Mouse (Mus musculus) adrenal gland, postnatal 25 days (tissue): ENCODE measurements around the gene Col4a2. TPM values are rescaled to one million over a fixed set of nuclear protein-coding genes. Genes with fewer than 3 reads are reported as not detected.

ENCODE experiments used
- DNase-seq: peaks from one replicate; pipeline ENCODE4 v3.0.0; 2021; ENCODE audit warnings: mixed read lengths
- total RNA-seq: library from RNA; stranded (reverse); gene quantifications from 2 replicates; pipeline ENCODE4 v1.2.3, GENCODE M21; 2021

Col4a2 gene
- total RNA-seq, 1 experiment from 2014 or later = 214 TPM

DNA sequence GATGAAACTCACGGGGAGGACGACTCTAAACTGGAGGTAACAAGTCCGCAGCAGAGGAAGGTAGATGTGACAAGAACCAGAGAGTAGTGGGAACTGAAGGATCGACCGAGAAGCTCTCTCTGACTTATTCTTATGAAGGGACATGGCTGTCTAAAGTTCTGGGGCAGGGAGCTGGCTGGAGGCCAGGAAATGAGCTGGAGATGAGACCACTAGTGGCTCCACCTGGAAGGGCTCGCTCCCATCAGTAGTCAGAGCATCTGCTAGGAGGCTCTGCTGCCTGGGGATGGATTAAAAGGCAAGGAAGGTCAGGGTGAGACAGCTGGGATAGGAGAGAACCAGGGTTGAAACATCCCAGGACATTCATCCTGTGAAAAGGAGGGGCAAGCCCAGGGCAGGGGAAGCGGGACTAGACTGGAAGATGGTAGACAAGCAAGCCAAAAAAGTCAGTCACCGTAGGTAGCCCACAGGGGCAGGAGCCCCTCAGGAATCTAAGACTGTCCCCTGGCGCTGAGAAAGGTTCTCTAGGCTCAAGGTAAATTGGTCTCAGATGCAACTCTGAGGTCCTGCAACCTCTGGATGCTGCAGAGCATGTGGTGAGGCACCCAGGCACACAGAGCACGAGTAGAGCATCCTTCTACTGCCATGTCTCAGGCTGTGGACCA lies 16.2 kb upstream of the Col4a2 start:
- DNase-seq = no peak

GRCm38 (mm10) chr8:11297141-11297838 lies 15.3 kb upstream of the Col4a2 start:
- peak; percentile 62 for DNase-seq

- DNase-seq = no peak
These were observed 13.9 kb upstream of the Col4a2 start for GRCm38 (mm10) chr8:11298531-11299316.

DNA sequence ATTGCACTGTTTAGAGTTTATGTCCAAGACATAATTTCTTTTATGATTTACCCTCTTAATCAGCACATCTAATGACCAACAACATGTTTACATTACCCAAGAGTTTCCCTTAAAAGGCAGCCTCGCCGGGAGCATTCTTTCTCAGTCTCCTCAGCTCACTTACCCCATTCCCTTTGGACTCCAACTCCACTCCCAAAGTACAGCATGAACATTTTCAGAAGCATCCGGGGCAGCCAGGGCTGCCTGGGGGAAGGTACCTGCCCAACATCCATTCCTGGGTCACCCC lies 13.3 kb upstream of the Col4a2 start:
- DNase-seq = no peak

- no peak for DNase-seq
These were observed 12.2 kb upstream of the Col4a2 start for GRCm38 (mm10) chr8:11300436-11300835.

DNA sequence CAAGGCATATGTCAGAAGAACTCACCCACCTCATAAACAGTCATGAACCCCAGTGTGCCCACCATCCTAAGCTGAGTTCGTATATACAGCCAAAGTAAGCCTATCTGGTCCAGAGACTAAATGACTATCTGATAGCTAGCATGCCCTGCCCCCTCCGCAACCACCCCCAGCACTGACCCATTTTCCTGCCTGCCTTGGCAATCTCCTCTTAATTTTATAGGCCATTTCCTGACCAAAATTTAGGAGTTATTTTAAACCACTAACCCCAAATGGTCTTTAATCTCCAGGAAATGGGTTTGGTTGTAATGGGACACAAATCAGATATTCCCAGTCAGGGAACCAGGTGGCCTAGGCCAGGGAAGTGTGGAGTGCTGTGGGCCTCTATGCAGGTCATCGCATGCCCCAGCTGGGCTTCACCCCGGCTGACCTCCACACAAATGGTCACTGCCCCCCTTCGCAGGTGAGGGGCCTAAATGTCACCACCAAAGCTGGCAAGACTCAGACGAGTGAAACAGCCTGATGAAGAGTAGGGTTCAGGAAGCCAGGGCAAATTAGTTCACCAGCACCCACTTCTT lies 8.5 kb upstream of the Col4a2 start:
- DNase-seq = no peak

DNA sequence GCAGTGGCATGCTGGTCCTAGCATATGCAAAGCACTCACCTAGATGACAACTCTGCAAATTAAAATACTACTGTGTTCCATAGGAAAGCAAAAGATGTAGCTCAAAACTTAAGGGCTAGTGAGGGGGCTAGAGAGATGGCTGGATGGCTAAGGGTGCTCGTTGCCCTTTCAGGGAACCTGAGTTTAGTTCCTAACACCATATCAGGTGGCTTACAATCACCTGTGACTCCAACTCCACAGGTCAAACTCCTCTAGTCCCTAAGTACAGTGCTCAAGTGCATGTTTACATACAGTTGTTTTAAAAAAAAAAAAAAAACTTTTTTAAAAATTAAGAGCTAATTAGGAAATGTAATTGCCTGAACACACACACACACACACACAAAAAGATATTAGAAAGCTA lies 7.1 kb upstream of the Col4a2 start:
- DNase-seq = no peak

DNA sequence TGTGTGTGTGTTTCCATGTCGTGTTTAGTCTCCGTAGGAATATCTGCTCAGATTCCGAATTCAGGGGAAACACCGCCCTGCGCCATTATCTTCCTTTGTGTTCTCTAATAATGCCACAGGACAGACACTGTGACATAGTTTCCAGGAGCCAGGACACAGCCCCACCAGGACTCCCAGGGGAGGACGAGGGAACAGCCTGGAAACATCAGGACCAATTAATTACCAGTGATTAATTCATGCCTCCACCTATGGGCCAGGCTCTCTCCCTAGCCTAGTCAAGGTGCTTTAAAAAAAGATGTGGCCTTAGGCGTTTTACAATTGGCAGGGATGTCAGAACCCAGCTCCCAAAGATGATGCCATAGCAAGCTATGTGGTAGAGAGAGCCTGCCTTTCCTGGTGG lies 5.2 kb upstream of the Col4a2 start:
- DNase-seq = no peak

GRCm38 (mm10) chr8:11308570-11308998 lies 4.0 kb upstream of the Col4a2 start:
- no peak for DNase-seq

DNA sequence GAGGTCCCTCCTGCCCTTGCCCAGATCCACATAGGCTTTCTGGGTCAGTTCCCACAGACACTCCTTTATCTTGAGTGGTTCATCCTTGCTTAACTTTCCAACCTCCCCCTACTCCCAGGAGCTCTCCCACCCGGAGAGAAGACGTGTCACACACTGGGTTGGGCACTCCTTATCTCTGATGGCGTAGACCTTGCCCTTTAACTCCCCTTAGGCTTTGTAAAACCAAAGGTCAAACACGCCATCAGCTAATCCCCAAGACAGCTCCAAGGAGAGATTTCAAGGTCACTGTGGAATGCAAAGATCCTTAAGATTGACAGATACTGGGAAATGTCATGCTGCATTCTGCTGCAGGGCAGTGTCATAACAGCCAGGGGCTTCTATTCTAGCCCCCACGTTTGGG lies 3.4 kb upstream of the Col4a2 start:
- DNase-seq = no peak

GRCm38 (mm10) chr8:11310049-11310448 lies 2.6 kb upstream of the Col4a2 start:
- DNase-seq = no peak

GRCm38 (mm10) chr8:11311681-11312348 lies 790 bp upstream of the Col4a2 start:
- peak; percentile 54 for DNase-seq

- DNase-seq = peak; percentile 52
These were observed 839 bp downstream of the Col4a2 start for GRCm38 (mm10) chr8:11313176-11314111.

DNA sequence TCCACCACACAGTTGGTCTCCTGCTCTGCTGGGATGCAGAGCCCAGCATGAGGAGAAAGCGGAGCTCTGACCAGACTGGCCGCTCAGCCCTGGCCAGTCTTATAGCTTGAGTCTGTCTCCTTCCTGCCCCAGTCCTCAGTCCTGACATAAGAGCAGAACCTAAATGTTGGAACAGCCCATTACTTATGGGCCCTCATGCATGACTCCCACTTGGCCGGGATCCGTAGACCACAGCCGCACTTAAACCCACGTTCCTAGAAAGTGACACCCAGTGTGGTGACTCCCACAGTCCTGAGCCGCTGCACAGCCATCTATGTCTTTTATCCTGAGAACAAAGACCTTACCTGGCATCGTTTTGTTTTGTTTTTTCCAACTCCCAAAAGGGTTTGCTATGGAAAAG lies 2.0 kb downstream of the Col4a2 start:
- no peak for DNase-seq

- no peak for DNase-seq
These were observed 2.8 kb downstream of the Col4a2 start for GRCm38 (mm10) chr8:11315179-11315943.

DNA sequence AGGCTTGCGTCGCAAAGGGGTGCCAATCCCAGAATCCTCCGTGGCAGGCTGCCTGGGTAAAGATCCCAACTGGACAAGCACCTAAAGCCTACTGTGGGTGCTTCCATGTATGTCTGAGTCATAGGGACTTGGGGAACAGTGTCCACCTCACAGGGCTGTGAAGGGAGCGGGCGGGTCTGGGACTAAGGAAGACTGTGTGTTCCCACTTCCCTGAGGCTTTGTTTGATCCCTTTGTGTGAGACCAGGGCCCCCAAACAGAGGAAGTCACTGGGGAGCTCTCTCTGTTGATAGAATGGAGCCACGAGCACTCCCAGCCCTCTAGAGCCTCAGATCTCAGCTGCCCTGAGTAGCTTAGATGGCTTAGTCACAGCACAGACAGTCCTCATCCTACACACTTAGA lies 3.5 kb downstream of the Col4a2 start:
- DNase-seq = no peak

- DNase-seq = no peak
These were observed 6.8 kb downstream of the Col4a2 start for GRCm38 (mm10) chr8:11319405-11319804.

DNA sequence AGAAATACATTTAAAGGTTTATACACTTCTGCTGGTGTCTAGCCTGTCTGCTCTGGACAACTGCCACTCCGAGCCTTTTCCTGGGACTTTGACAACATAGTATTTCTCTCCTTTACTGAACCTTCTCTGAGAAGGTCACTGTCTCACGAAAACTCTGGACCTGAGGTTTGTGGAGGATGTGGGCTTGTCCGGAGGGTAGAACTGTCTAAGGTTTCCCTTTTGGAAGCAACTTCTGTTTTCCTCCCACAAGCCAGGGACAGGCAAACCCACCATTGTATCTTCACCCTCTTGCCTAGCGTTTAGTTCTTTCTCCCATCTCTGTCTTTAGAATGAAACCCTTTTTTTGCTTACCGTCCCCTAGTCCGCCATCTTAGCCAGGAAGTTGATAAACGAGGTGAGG lies 9.2 kb downstream of the Col4a2 start:
- no peak for DNase-seq

GRCm38 (mm10) chr8:11322724-11323585 lies 10.3 kb downstream of the Col4a2 start:
- DNase-seq = no peak

DNA sequence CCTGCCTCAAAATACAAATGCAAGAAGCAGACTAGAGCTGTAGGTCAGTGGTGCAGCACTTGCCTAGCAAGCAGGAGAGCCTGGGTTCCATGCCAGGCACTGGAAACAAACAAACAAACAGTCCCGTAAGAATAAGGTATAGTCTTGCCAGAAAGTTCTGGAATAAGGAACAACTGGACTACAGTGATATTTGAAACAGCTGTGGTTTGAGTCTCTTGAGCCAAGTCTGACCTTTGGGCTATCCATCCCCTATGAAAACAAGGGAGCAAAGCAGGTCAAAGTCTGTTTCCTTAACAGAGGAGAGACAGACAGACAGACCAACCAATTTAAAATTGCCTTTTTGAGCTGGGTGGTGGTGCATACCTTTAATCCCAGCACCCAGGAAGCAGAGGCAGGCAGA lies 11.1 kb downstream of the Col4a2 start:
- no peak for DNase-seq
